Mouse (Mus musculus): ENCODE measurements around the gene Prr14. TPM values are rescaled to one million over a fixed set of nuclear protein-coding genes. Genes with fewer than 3 reads are reported as not detected.
"Not testable (repeated sequence)": the region's sequence is repeated elsewhere in the genome, so short reads cannot be mapped to it uniquely, and the experiment has no call there.

Gene Prr14
- total and polyA plus RNA-seq, 3 experiments = 19.3 to 115 (median 63.5) TPM

DNA sequence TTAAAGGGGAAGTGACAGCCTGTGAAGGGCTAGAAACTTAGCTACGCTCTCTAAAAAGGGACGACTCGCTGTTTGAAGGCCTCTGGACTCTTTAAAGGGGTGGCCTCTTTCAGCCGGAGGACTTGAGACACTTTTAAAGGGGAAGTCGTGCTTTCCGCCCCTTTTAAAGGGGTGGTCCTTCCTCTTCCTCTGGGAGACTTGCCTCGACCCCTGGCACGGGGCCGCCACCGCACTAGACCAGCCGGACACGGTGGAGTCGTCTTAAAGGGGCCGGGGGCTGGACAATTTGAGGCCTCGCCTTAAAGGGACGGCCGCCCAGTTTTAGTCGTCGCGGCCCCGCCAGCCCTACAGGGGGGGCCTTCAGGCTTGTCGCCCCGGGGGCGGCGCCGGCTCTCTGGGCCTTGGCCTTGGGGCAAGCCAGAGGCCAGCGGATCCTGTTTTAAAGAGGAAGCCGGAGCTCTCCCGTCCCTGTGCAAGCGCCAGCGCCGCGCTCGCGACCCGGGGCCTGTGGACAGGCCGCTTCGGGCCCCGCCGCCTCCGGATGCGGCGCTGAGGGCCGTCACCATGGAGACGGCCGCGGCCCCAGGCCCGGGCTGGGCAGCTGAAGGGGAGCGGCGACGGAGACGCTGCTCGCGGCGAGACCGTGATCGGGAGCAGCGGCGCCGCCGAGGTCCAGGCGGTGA lies 19.4 kb downstream of the Prr14 start, which contains the start of gene Fbrs:
Fbrs (plus strand) TSS at position 565 of the 683 bp plus-strand sequence.
- TF ChIP-seq GATA1 (IDR thresholded peaks at IDR 0.05; ENCODE audit: borderline replicate concordance, low read length) (no peak), GATA2 (IDR thresholded peaks at IDR 0.05; ENCODE audit: borderline replicate concordance, low read depth, low read length) (no peak), POLR2AphosphoS5 (IDR thresholded peaks at IDR 0.05; ENCODE audit: insufficient replicate concordance, low read depth, low read length) (no peak), CTCF (IDR thresholded peaks at IDR 0.05; ENCODE audit: low read depth, low read length) (no peak), TAL1 (conservative IDR thresholded peaks at IDR 0.05; ENCODE audit: low read depth, low read length) (no peak)
- Histone ChIP-seq H3K36me3 (replicated peaks) (peaks cover 79% of the 10 kb centered on the region), H3K4me3 (ENCODE audit: low read depth, low read length) (peak within 1 kb of the TSS; percentile 94), H3K9me3 (replicated peaks) (no peaks in the 10 kb centered on the region), H3K27me3 (ENCODE audit: insufficient read depth, low read length) (no peaks in the 10 kb centered on the region), H3K4me1 (ENCODE audit: insufficient read depth, low read depth, low read length) (peaks cover 67% of the 10 kb centered on the region)
- DNase-seq (ENCODE audit: low spot score) (peak; percentile 70), ATAC-seq (ENCODE audit: extremely low read depth, insufficient number of reproducible peaks, low FRiP score, poor library complexity, severe bottlenecking) (no peak)

DNA sequence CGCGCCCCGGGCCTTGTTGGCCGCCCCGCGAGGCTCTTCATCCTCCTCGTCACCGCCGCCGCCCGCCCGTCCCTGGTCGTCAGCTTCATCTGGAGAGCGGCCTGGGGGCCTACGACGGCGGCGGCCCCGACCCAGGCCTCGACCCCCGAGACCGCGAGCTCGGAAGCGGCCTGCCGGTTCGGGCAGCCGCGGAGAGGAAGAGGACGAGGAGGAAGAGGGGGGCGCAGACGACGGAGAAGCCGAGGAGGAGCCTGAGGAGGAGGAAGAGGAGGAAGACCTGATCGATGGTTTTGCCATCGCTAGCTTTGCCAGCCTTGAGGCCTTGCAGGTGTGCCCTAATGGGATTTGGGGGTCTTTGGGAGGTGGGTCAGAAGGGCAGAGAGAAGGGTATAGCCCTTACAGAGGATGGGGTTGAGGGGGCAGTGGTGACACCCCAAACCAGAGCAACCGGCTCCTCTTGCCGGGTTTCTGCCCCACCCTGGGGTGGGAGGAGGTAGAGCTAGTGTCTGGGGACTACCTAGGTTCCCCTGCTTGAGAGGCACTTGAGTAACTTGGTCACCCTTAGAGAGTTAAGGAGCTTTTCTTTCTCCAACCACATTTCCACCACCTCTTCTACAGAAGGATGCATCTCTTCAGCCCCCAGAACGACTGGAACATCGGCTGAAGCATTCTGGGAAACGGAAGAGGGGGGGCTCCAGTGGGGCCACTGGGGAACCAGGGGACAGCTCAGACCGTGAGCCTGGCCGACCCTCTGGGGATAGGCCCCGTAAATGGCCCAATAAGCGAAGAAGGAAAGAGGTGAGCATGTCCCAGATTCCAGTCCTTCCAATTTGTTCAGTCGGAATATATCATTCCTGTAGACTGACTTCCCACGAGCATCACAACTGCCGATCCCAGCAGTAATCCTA lies 20.2 kb downstream of the Prr14 start:
- peaks cover 79% of the 10 kb centered on the region for H3K36me3 ChIP-seq (replicated peaks)
- DNase-seq (ENCODE audit: low spot score) = peak; percentile 33
- H3K9me3 ChIP-seq (replicated peaks) = no peaks in the 10 kb centered on the region
- H3K4me1 ChIP-seq (ENCODE audit: insufficient read depth, low read depth, low read length) = peaks cover 67% of the 10 kb centered on the region
- no peaks in the 10 kb centered on the region for H3K27me3 ChIP-seq (ENCODE audit: insufficient read depth, low read length)
- H3K4me3 ChIP-seq (ENCODE audit: low read depth, low read length) = peak overlapping the region; percentile 94
- no peak for TF ChIP-seq CTCF (IDR thresholded peaks at IDR 0.05; ENCODE audit: low read depth, low read length)
- no peak for TF ChIP-seq GATA1 (IDR thresholded peaks at IDR 0.05; ENCODE audit: borderline replicate concordance, low read length)
- no peak for TF ChIP-seq POLR2AphosphoS5 (IDR thresholded peaks at IDR 0.05; ENCODE audit: insufficient replicate concordance, low read depth, low read length)
- TF ChIP-seq GATA2 (IDR thresholded peaks at IDR 0.05; ENCODE audit: borderline replicate concordance, low read depth, low read length) = no peak
- TF ChIP-seq TAL1 (conservative IDR thresholded peaks at IDR 0.05; ENCODE audit: low read depth, low read length) = no peak
- ATAC-seq (ENCODE audit: extremely low read depth, insufficient number of reproducible peaks, low FRiP score, poor library complexity, severe bottlenecking) = no peak

- Histone ChIP-seq H3K27me3 (ENCODE audit: insufficient read depth, low read length) (no peaks in the 10 kb centered on the region), H3K4me1 (ENCODE audit: insufficient read depth, low read depth, low read length) (peaks cover 69% of the 10 kb centered on the region), H3K4me3 (ENCODE audit: low read depth, low read length) (peak overlapping the region; percentile 94), H3K9me3 (replicated peaks) (no peaks in the 10 kb centered on the region), H3K36me3 (replicated peaks) (peaks cover 79% of the 10 kb centered on the region)
- ATAC-seq (ENCODE audit: extremely low read depth, insufficient number of reproducible peaks, low FRiP score, poor library complexity, severe bottlenecking) = no peak
- no peak for TF ChIP-seq GATA2 (IDR thresholded peaks at IDR 0.05; ENCODE audit: borderline replicate concordance, low read depth, low read length)
- TF ChIP-seq TAL1 (conservative IDR thresholded peaks at IDR 0.05; ENCODE audit: low read depth, low read length) = no peak
- no peak for TF ChIP-seq POLR2AphosphoS5 (IDR thresholded peaks at IDR 0.05; ENCODE audit: insufficient replicate concordance, low read depth, low read length)
- TF ChIP-seq GATA1 (IDR thresholded peaks at IDR 0.05; ENCODE audit: borderline replicate concordance, low read length) = no peak
- peak; percentile 54 for DNase-seq (ENCODE audit: low spot score)
Observed at GRCm38 (mm10) chr7:127480321-127480720, 20.9 kb downstream of the Prr14 start.

GRCm38 (mm10) chr7:127485416-127485815 lies 26.0 kb downstream of the Prr14 start:
- DNase-seq (ENCODE audit: low spot score) (no peak), ATAC-seq (ENCODE audit: extremely low read depth, insufficient number of reproducible peaks, low FRiP score, poor library complexity, severe bottlenecking) (no peak)
- no peak overlapping the region for H3K4me3 ChIP-seq (ENCODE audit: low read depth, low read length)
- H3K27me3 ChIP-seq (ENCODE audit: insufficient read depth, low read length) = no peaks in the 10 kb centered on the region
- no peaks in the 10 kb centered on the region for H3K9me3 ChIP-seq (replicated peaks)
- TF ChIP-seq GATA1 (IDR thresholded peaks at IDR 0.05; ENCODE audit: borderline replicate concordance, low read length) (no peak), TAL1 (conservative IDR thresholded peaks at IDR 0.05; ENCODE audit: low read depth, low read length) (no peak), CTCF (IDR thresholded peaks at IDR 0.05; ENCODE audit: low read depth, low read length) (no peak), GATA2 (IDR thresholded peaks at IDR 0.05; ENCODE audit: borderline replicate concordance, low read depth, low read length) (no peak), POLR2AphosphoS5 (IDR thresholded peaks at IDR 0.05; ENCODE audit: insufficient replicate concordance, low read depth, low read length) (no peak)
- peaks cover 98% of the 10 kb centered on the region for H3K36me3 ChIP-seq (replicated peaks)
- peaks cover 56% of the 10 kb centered on the region for H3K4me1 ChIP-seq (ENCODE audit: insufficient read depth, low read depth, low read length)

- H3K27me3 ChIP-seq (ENCODE audit: insufficient read depth, low read length); ATAC-seq (ENCODE audit: extremely low read depth, insufficient number of reproducible peaks, low FRiP score, poor library complexity, severe bottlenecking); H3K4me3 ChIP-seq (ENCODE audit: low read depth, low read length); H3K9me3 ChIP-seq (replicated peaks); DNase-seq (ENCODE audit: low spot score): not testable (repeated sequence)
- Histone ChIP-seq H3K36me3 (replicated peaks) (peaks cover 97% of the 10 kb centered on the region), H3K4me1 (ENCODE audit: insufficient read depth, low read depth, low read length) (peaks cover 36% of the 10 kb centered on the region)
Observed at GRCm38 (mm10) chr7:127488364-127488763, 29.0 kb downstream of the Prr14 start.

- H3K27me3 ChIP-seq (ENCODE audit: insufficient read depth, low read length) = no peaks in the 10 kb centered on the region
- H3K4me3 ChIP-seq (ENCODE audit: low read depth, low read length) = no peak overlapping the region
- peaks cover 96% of the 10 kb centered on the region for H3K36me3 ChIP-seq (replicated peaks)
- DNase-seq (ENCODE audit: low spot score) = no peak
- TF ChIP-seq GATA2 (IDR thresholded peaks at IDR 0.05; ENCODE audit: borderline replicate concordance, low read depth, low read length) = no peak
- TF ChIP-seq TAL1 (conservative IDR thresholded peaks at IDR 0.05; ENCODE audit: low read depth, low read length) = no peak
- TF ChIP-seq POLR2AphosphoS5 (IDR thresholded peaks at IDR 0.05; ENCODE audit: insufficient replicate concordance, low read depth, low read length) = no peak
- no peak for TF ChIP-seq CTCF (IDR thresholded peaks at IDR 0.05; ENCODE audit: low read depth, low read length)
- TF ChIP-seq GATA1 (IDR thresholded peaks at IDR 0.05; ENCODE audit: borderline replicate concordance, low read length) = no peak
- peaks cover 31% of the 10 kb centered on the region for H3K4me1 ChIP-seq (ENCODE audit: insufficient read depth, low read depth, low read length)
- H3K9me3 ChIP-seq (replicated peaks) = no peaks in the 10 kb centered on the region
- no peak for ATAC-seq (ENCODE audit: extremely low read depth, insufficient number of reproducible peaks, low FRiP score, poor library complexity, severe bottlenecking)
Observed at GRCm38 (mm10) chr7:127489982-127490381, 30.6 kb downstream of the Prr14 start.
